Mouse (Mus musculus): Measurements from ENCODE around the gene Smn1.
A peak's percentile ranks its signal among the peaks of the same experiment; 100 is the strongest.
"Not testable (repeated sequence)": the region's sequence is repeated elsewhere in the genome, so short reads cannot be mapped to it uniquely, and the experiment has no call there.

Smn1 gene

GRCm38 (mm10) chr13:100124423-100125257, at the start of gene Smn1:
Gene Smn1, plus strand, starts transcription at chr13:100124852.
- peak; percentile 93 for DNase-seq

- DNase-seq, result no peak
Observed at GRCm38 (mm10) chr13:100098808-100099207, 25.8 kb upstream of the Smn1 start.

GRCm38 (mm10) chr13:100103052-100103658, 21.5 kb upstream of the Smn1 start:
- no peak for DNase-seq

- DNase-seq, result peak; percentile 92
Observed at GRCm38 (mm10) chr13:100103748-100104254, 20.9 kb upstream of the Smn1 start, which contains the start of gene Bdp1. Gene Bdp1, minus strand, starts transcription at chr13:100104070.

GRCm38 (mm10) chr13:100107652-100108472, 16.8 kb upstream of the Smn1 start, which contains the start of gene Serf1:
Gene Serf1, plus strand, starts transcription at chr13:100108012.
- DNase-seq, result peak; percentile 73

GRCm38 (mm10) chr13:100112218-100112972, 12.3 kb upstream of the Smn1 start:
- DNase-seq, result no peak

- DNase-seq, result no peak
Observed at GRCm38 (mm10) chr13:100123970-100124369, 682 bp upstream of the Smn1 start.

GRCm38 (mm10) chr13:100125258-100125643, 599 bp downstream of the Smn1 start:
- no peak for DNase-seq

GRCm38 (mm10) chr13:100141646-100142314, 17.1 kb downstream of the Smn1 start:
- DNase-seq, result no peak

GRCm38 (mm10) chr13:100152659-100153058, 28.0 kb downstream of the Smn1 start:
- DNase-seq, result no peak

- no peak for DNase-seq
Observed at GRCm38 (mm10) chr13:100156624-100157023, 32.0 kb downstream of the Smn1 start.

- not testable (repeated sequence) for DNase-seq
Observed at GRCm38 (mm10) chr13:100161171-100161870, 36.7 kb downstream of the Smn1 start.

GRCm38 (mm10) chr13:100162467-100162866, 37.8 kb downstream of the Smn1 start:
- DNase-seq, result not testable (repeated sequence)

GRCm38 (mm10) chr13:100166378-100166777, 41.7 kb downstream of the Smn1 start:
- not testable (repeated sequence) for DNase-seq

- DNase-seq, result not testable (repeated sequence)
Observed at GRCm38 (mm10) chr13:100174360-100174759, 49.7 kb downstream of the Smn1 start.

GRCm38 (mm10) chr13:100183111-100183510, 58.5 kb downstream of the Smn1 start:
- DNase-seq, result not testable (repeated sequence)

All from kidney, adult 11 months (tissue).